Mouse (Mus musculus) embryonic facial prominence, embryonic 14.5 days (tissue): ENCODE results near the gene Rapgef2. TPM values are rescaled to one million over a fixed set of nuclear protein-coding genes. Genes with fewer than 3 reads are reported as not detected.
"Not testable (repeated sequence)": the region's sequence is repeated elsewhere in the genome, so short reads cannot be mapped to it uniquely, and the experiment has no call there.

Experiments used
- ATAC-seq: fragments of 200-750 bp; cut with Nextera tagmentation; 2 replicates; pipeline ENCODE4 v1.8.0; 2017; ENCODE audit warnings: low read depth, moderate number of reproducible peaks, moderate TSS enrichment
- DNase-seq: peaks from one replicate; pipeline ENCODE4 v3.0.0-alpha.2; 2015; ENCODE audit warnings: low spot score
- H3K27ac ChIP-seq: fragments of 300-500 bp; sonication (generic); replicated peaks from 2 replicates; pipeline ENCODE4 v1.5.1; 2014; ENCODE audit warnings: low read depth, mild to moderate bottlenecking, low read length, moderate library complexity
- H3K27me3 ChIP-seq: fragments of 300-500 bp; sonication (generic); replicated peaks from 2 replicates; pipeline ENCODE4 v1.6.1; 2014; ENCODE audit warnings: low read length; ENCODE audit not compliant: control insufficient read depth, insufficient read depth
- H3K36me3 ChIP-seq: fragments of 300-500 bp; sonication (generic); 2 replicates; pipeline ENCODE4 v1.6.1; 2014; ENCODE audit warnings: low read length, mixed read lengths; ENCODE audit not compliant: control insufficient read depth, insufficient read depth
- H3K4me1 ChIP-seq: fragments of 300-500 bp; sonication (generic); 2 replicates; pipeline ENCODE4 v1.6.1; 2014; ENCODE audit warnings: antibody characterized with exemption, low read length; ENCODE audit not compliant: control insufficient read depth, insufficient read depth
- H3K4me2 ChIP-seq: fragments of 300-500 bp; sonication (generic); 2 replicates; pipeline ENCODE4 v1.6.1; 2014; ENCODE audit warnings: low read depth, mild to moderate bottlenecking, low read length, moderate library complexity, mixed read lengths
- H3K4me3 ChIP-seq: fragments of 300-500 bp; sonication (generic); 2 replicates; pipeline ENCODE4 v1.5.1; 2014; ENCODE audit warnings: low read depth, mild to moderate bottlenecking, low read length
- H3K9ac ChIP-seq: fragments of 300-500 bp; sonication (generic); 2 replicates; pipeline ENCODE4 v1.6.1; 2014; ENCODE audit warnings: low read depth, mild to moderate bottlenecking, low read length, moderate library complexity, mixed read lengths
- H3K9me3 ChIP-seq: fragments of 300-500 bp; sonication (generic); 2 replicates; pipeline ENCODE4 v1.6.1; 2016; ENCODE audit warnings: low read length; ENCODE audit not compliant: control insufficient read depth
- WGBS: fragments of 180-500 bp; shearing (Covaris S2); extraction: QIAGEN DNeasy Blood & Tissue Kit; methylation state at CpG from one replicate; pipeline ENCODE4 v1.1.7; 2014; 5-methylcytosine and 5-hydroxymethylcytosine counted together
- polyA plus RNA-seq: library from polyadenylated mRNA; unstranded; fragments of >200 nt; fragmentation: Nextera tagmentation; extraction: Ambion mirVana; gene quantifications from 2 replicates; pipeline ENCODE4 v1.2.1, GENCODE M21; 2014

The Rapgef2 gene
- polyA plus RNA-seq, 1 experiment from 2014 or later: 8.5 TPM

- WGBS: 51% methylated on average over 13 of the region's 13 CpGs
Measured at GRCm38 (mm10) chr3:79233478-79234415, 52.6 kb downstream of the Rapgef2 start.

GRCm38 (mm10) chr3:79230718-79231117, 55.6 kb downstream of the Rapgef2 start:
- 98% methylated on average over 4 of the region's 4 CpGs for WGBS
- DNase-seq (no peak), ATAC-seq (no peak)

More at GRCm38 (mm10) chr3:79233478-79234415, 52.6 kb downstream of the Rapgef2 start:
- ATAC-seq: no peak
- Histone ChIP-seq H3K27ac (0 out of 2 replicates have a peak overlapping the region, but pooled peaks have one; percentile 21), H3K9ac (no peak overlapping the region; the same call in 1 of the 2 replicates), H3K4me2 (no peak overlapping the region), H3K27me3 (no peaks in the 10 kb centered on the region), H3K9me3 (no peaks in the 10 kb centered on the region), H3K36me3 (no peaks in the 10 kb centered on the region), H3K4me3 (no peak overlapping the region), H3K4me1 (peaks cover 38% of the 10 kb centered on the region)
- DNase-seq: peak; percentile 84

GRCm38 (mm10) chr3:79229546-79229945, 56.8 kb downstream of the Rapgef2 start:
- ATAC-seq (no peak), DNase-seq (no peak)
- no peak overlapping the region for H3K4me3 ChIP-seq
- H3K36me3 ChIP-seq: no peaks in the 10 kb centered on the region
- no peaks in the 10 kb centered on the region for H3K9me3 ChIP-seq
- no peak overlapping the region for H3K27ac ChIP-seq
- peaks cover 12% of the 10 kb centered on the region for H3K4me1 ChIP-seq
- no peaks in the 10 kb centered on the region for H3K27me3 ChIP-seq
- H3K9ac ChIP-seq: no peak overlapping the region
- no peak overlapping the region for H3K4me2 ChIP-seq
- WGBS: 63% methylated on average over 6 of the region's 6 CpGs

More at GRCm38 (mm10) chr3:79230718-79231117, 55.6 kb downstream of the Rapgef2 start:
- H3K4me3 ChIP-seq: no peak overlapping the region
- no peaks in the 10 kb centered on the region for H3K9me3 ChIP-seq
- no peak overlapping the region for H3K27ac ChIP-seq
- H3K4me1 ChIP-seq: peaks cover 16% of the 10 kb centered on the region
- no peak overlapping the region for H3K9ac ChIP-seq
- no peaks in the 10 kb centered on the region for H3K27me3 ChIP-seq
- no peak overlapping the region for H3K4me2 ChIP-seq
- no peaks in the 10 kb centered on the region for H3K36me3 ChIP-seq

- Histone ChIP-seq H3K9me3 (no peaks in the 10 kb centered on the region), H3K27me3 (no peaks in the 10 kb centered on the region), H3K4me3 (no peak overlapping the region), H3K36me3 (no peaks in the 10 kb centered on the region), H3K9ac (no peak overlapping the region), H3K4me1 (peaks cover 2% of the 10 kb centered on the region; the same call in 1 of the 2 replicates), H3K4me2 (no peak overlapping the region), H3K27ac (no peak overlapping the region)
- ATAC-seq (no peak), DNase-seq (no peak)
Measured at GRCm38 (mm10) chr3:79228304-79228703, 58.0 kb downstream of the Rapgef2 start.

GRCm38 (mm10) chr3:79227356-79228088, 58.8 kb downstream of the Rapgef2 start:
- Histone ChIP-seq H3K27ac (no peak overlapping the region), H3K9me3 (no peaks in the 10 kb centered on the region), H3K4me1 (peaks cover 2% of the 10 kb centered on the region; the same call in 1 of the 2 replicates), H3K36me3 (no peaks in the 10 kb centered on the region), H3K27me3 (no peaks in the 10 kb centered on the region), H3K4me3 (no peak overlapping the region), H3K9ac (no peak overlapping the region), H3K4me2 (no peak overlapping the region)
- ATAC-seq (no peak), DNase-seq (no peak)
- 79% methylated on average over 17 of the region's 17 CpGs for WGBS

GRCm38 (mm10) chr3:79226807-79227206, 59.5 kb downstream of the Rapgef2 start:
- DNase-seq, H3K4me3 ChIP-seq, H3K9ac ChIP-seq, H3K4me1 ChIP-seq, H3K27me3 ChIP-seq, H3K4me2 ChIP-seq, H3K36me3 ChIP-seq, ATAC-seq, H3K9me3 ChIP-seq, H3K27ac ChIP-seq: not testable (repeated sequence)
- 100% methylated on average over 1 of the region's 1 CpGs for WGBS

- Histone ChIP-seq H3K9ac (no peak overlapping the region), H3K9me3 (no peaks in the 10 kb centered on the region), H3K4me3 (no peak overlapping the region), H3K27ac (no peak overlapping the region), H3K4me1 (peaks cover 10% of the 10 kb centered on the region), H3K36me3 (no peaks in the 10 kb centered on the region), H3K4me2 (no peak overlapping the region), H3K27me3 (no peaks in the 10 kb centered on the region)
- no peak for ATAC-seq
- no peak for DNase-seq
- WGBS: 67% methylated on average over 6 of the region's 6 CpGs
Measured at GRCm38 (mm10) chr3:79225888-79226287, 60.4 kb downstream of the Rapgef2 start.

- 78% methylated on average over 7 of the region's 7 CpGs for WGBS
- no peak for ATAC-seq
- Histone ChIP-seq H3K4me1 (peaks cover 10% of the 10 kb centered on the region), H3K9ac (no peak overlapping the region), H3K27ac (no peak overlapping the region), H3K9me3 (no peaks in the 10 kb centered on the region), H3K4me2 (no peak overlapping the region), H3K36me3 (no peaks in the 10 kb centered on the region), H3K27me3 (no peaks in the 10 kb centered on the region), H3K4me3 (no peak overlapping the region)
- DNase-seq: no peak
Measured at GRCm38 (mm10) chr3:79224352-79224751, 62.0 kb downstream of the Rapgef2 start.
